Mouse (Mus musculus) embryonic facial prominence, embryonic 11.5 days (tissue): ENCODE data around the gene Lin28b. TPM values are rescaled to one million over a fixed set of nuclear protein-coding genes. Genes with fewer than 3 reads are reported as not detected.

ENCODE experiments used
- ATAC-seq: fragments of 200-750 bp; cut with Nextera tagmentation; replicated peaks from 2 replicates; pipeline ENCODE4 v1.8.0; 2017; ENCODE audit warnings: low read depth; ENCODE audit not compliant: insufficient number of reproducible peaks, low FRiP score, low TSS enrichment
- DNase-seq: peaks from one replicate; pipeline ENCODE4 v3.0.0-alpha.2; 2015; ENCODE audit warnings: low spot score
- H3K27ac ChIP-seq: fragments of 300-500 bp; sonication (generic); replicated peaks from 2 replicates; pipeline ENCODE4 v1.5.1; 2014; ENCODE audit warnings: mild to moderate bottlenecking, low read depth, low read length, control low read depth
- H3K27me3 ChIP-seq: fragments of 300-500 bp; sonication (generic); 2 replicates; pipeline ENCODE4 v1.6.1; 2014; ENCODE audit warnings: mild to moderate bottlenecking, low read length, moderate library complexity, mixed read lengths; ENCODE audit not compliant: control insufficient read depth, insufficient read depth
- H3K36me3 ChIP-seq: fragments of 300-500 bp; sonication (generic); replicated peaks from 2 replicates; pipeline ENCODE4 v1.6.1; 2014; ENCODE audit warnings: low read depth, mild to moderate bottlenecking, low read length, moderate library complexity, mixed read lengths; ENCODE audit not compliant: control insufficient read depth, insufficient read depth
- H3K4me1 ChIP-seq: fragments of 300-500 bp; sonication (generic); 2 replicates; pipeline ENCODE4 v1.6.1; 2014; ENCODE audit warnings: low read length, mixed read lengths; ENCODE audit not compliant: control insufficient read depth, insufficient read depth
- H3K4me2 ChIP-seq: fragments of 300-500 bp; sonication (generic); 2 replicates; pipeline ENCODE4 v1.6.1; 2014; ENCODE audit warnings: low read depth, mild to moderate bottlenecking, control low read depth, low read length, moderate library complexity
- H3K4me3 ChIP-seq: fragments of 300-500 bp; sonication (generic); 2 replicates; pipeline ENCODE4 v1.5.1; 2014; ENCODE audit warnings: low read depth, low read length, control low read depth
- H3K9ac ChIP-seq: fragments of 300-500 bp; sonication (generic); replicated peaks from 2 replicates; pipeline ENCODE4 v1.6.1; 2014; ENCODE audit warnings: mild to moderate bottlenecking, control low read depth, low read length
- H3K9me3 ChIP-seq: fragments of 300-500 bp; sonication (generic); replicated peaks from 2 replicates; pipeline ENCODE4 v1.6.1; 2016; ENCODE audit warnings: mild to moderate bottlenecking, low read length, inconsistent platforms, mixed read lengths; ENCODE audit not compliant: control insufficient read depth
- WGBS: fragments of 180-500 bp; shearing (Covaris S2); extraction: QIAGEN DNeasy Blood & Tissue Kit; methylation state at CpG from one replicate; pipeline ENCODE4 v1.1.7; 2014; 5-methylcytosine and 5-hydroxymethylcytosine counted together
- polyA plus RNA-seq: library from polyadenylated mRNA; unstranded; fragments of >200 nt; fragmentation: Nextera tagmentation; extraction: Ambion mirVana; gene quantifications from 2 replicates; pipeline ENCODE4 v1.2.1, GENCODE M21; 2014

Lin28b gene
- polyA plus RNA-seq: 13.6 and 14.7 TPM in 2 replicates

DNA sequence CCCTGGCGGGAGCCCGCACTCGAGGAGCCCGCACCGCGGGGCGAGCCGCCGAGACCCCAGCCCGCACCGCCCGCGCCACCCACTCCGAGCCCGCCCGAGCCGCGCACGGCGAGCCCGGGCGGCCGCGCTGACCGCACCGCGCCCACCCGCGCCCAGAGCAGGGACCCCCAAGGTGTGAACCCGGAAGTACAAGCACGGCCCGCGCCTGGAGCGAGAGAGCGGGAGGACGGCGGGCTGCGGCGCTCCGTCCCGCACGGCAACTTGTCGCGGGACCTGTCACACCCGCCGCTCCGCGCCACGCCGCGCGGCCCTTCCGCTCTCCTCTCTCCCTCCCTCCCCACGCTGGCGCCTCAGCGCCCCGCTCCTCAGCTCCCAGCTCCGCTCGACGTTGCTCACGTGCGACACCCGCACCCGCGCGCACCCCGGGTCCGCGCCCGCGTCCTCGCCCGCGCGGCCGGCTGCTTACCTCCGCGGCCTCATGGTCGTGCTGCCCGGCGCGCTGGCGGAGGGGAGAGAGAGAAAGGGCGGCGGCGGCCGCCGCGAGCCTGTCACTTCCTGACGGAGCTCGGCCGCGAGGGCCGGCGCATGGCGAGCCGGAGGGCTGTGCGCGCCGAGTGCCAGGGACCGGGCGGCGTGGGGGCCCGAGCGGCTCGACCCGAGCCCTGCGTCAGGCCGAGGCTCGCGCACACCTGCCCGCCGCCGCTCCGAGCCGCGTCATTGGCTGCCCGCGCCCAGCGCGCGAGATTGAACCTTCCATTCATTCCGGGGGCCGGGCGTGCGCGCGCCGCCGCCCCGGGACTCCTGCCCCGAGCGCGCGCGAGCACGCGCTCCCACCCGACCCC lies at the start of gene Lin28b:
Lin28b (minus strand) TSS at position 635 of the 842 bp plus-strand sequence.
- ATAC-seq (peak; percentile 96), DNase-seq (peak; percentile 85)
- no peaks in the 10 kb centered on the region for H3K9me3 ChIP-seq
- no peaks in the 10 kb centered on the region for H3K36me3 ChIP-seq
- peak within 1 kb of the TSS; percentile 98 for H3K4me2 ChIP-seq
- H3K9ac ChIP-seq: peak within 1 kb of the TSS; percentile 63
- no peaks in the 10 kb centered on the region for H3K4me1 ChIP-seq
- WGBS: under 1% methylated on average over 86 of the region's 139 CpGs
- H3K4me3 ChIP-seq: peak within 1 kb of the TSS; percentile 74
- H3K27me3 ChIP-seq: peaks cover 2% of the 10 kb centered on the region; the same call in 1 of the 2 replicates
- peak within 1 kb of the TSS; percentile 52 for H3K27ac ChIP-seq

DNA sequence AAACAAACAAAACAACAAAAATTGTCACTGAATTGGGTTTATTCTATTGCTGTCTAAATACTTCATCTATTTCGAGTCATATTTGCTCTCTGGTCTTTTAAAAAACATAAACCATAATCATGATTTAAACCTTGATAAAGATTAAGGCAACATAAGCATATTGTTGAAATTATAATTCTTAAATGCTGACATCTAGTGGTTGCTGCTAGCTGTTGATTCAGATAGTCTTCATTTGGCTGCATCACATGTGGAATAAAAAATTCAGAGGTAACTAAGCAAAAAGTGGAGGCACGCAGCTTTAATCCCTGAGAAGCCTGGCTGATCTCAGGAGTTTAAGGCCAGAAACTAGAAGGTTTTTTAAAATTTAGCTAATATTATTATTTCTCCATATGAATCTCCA lies 25.6 kb upstream of the Lin28b start:
- Histone ChIP-seq H3K4me3 (no peak overlapping the region), H3K36me3 (no peaks in the 10 kb centered on the region), H3K9ac (no peak overlapping the region), H3K27ac (no peak overlapping the region), H3K4me2 (no peak overlapping the region), H3K27me3 (no peaks in the 10 kb centered on the region), H3K4me1 (no peaks in the 10 kb centered on the region), H3K9me3 (no peaks in the 10 kb centered on the region)
- 58% methylated on average over 2 of the region's 2 CpGs for WGBS
- ATAC-seq: no peak
- peak; percentile 8 for DNase-seq

DNA sequence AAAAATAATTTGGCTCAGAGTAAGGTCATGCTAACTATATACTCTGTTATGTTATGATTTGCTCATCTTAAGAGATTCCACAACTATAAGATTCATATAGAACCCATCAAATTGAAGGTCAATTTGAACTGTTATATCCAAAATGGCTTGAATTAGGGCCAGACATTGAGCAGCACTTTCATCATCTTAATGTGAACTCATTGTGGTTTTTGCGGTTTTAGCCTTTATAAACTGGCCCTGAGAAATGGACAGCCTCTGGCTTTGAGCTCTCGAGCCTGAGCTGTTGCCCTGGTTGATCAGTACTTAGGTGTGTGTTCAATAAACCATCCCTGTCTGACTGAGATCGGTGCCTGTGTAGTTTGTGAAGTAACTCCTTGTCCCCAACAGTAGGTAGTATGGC lies 24.5 kb upstream of the Lin28b start:
- no peak for DNase-seq
- Histone ChIP-seq H3K4me1 (no peaks in the 10 kb centered on the region), H3K9ac (no peak overlapping the region), H3K27ac (no peak overlapping the region), H3K27me3 (no peaks in the 10 kb centered on the region), H3K9me3 (no peaks in the 10 kb centered on the region), H3K36me3 (no peaks in the 10 kb centered on the region), H3K4me3 (no peak overlapping the region), H3K4me2 (no peak overlapping the region)
- no peak for ATAC-seq
- WGBS: 82% methylated on average over 3 of the region's 3 CpGs

DNA sequence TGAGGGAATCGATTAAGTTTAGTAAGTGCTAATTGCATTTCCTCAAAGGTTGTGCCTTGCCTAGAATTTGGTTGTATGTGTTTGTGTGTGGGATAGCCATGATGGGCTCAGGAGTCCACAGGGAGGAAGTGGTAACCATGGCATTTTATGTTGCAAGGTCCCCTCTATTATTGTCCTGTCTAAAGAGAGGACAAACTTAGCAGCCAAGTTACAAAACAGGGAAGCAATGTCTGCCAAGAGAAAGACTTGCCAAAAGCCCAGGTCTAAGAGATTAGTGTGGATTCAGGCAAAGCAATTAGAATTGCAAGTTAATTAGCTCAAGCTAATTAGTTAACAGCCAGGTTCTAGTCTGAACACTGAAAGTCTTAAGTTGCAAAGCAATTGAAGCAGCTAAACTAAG lies 14.1 kb upstream of the Lin28b start:
- ATAC-seq: no peak
- WGBS: 88% methylated on average over 1 of the region's 1 CpGs
- DNase-seq: no peak
- no peak overlapping the region for H3K4me3 ChIP-seq
- H3K36me3 ChIP-seq: no peaks in the 10 kb centered on the region
- H3K27ac ChIP-seq: no peak overlapping the region
- H3K9me3 ChIP-seq: no peaks in the 10 kb centered on the region
- no peak overlapping the region for H3K4me2 ChIP-seq
- H3K27me3 ChIP-seq: no peaks in the 10 kb centered on the region
- H3K9ac ChIP-seq: no peak overlapping the region
- H3K4me1 ChIP-seq: no peaks in the 10 kb centered on the region

DNA sequence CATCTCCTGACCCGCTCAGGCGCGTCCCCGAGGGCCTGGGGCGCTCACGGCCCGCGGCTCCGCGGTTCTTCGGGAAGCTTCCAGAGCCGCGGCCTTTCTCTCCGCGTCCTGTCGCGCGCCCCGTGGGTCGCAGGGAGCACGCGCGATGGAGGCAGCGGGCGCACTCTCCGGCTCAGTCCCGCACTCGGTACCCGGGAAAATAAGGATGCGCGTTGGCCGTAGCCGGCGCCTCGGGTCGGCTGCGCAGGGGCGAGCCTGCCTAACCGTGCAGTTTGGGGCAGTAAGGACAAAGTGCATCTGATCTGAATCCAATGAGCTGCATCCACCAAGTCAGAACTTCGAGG lies 380 bp upstream of the Lin28b start:
- Histone ChIP-seq H3K27me3 (peaks cover 2% of the 10 kb centered on the region; the same call in 1 of the 2 replicates), H3K4me3 (peak overlapping the region; percentile 74), H3K27ac (0 out of 2 replicates have a peak overlapping the region, but pooled peaks have one; percentile 52), H3K4me1 (no peaks in the 10 kb centered on the region), H3K9me3 (no peaks in the 10 kb centered on the region), H3K9ac (peak overlapping the region; percentile 63), H3K4me2 (peak overlapping the region; percentile 98), H3K36me3 (no peaks in the 10 kb centered on the region)
- ATAC-seq (peak; percentile 63), DNase-seq (no peak)
- under 1% methylated on average over 39 of the region's 40 CpGs for WGBS

DNA sequence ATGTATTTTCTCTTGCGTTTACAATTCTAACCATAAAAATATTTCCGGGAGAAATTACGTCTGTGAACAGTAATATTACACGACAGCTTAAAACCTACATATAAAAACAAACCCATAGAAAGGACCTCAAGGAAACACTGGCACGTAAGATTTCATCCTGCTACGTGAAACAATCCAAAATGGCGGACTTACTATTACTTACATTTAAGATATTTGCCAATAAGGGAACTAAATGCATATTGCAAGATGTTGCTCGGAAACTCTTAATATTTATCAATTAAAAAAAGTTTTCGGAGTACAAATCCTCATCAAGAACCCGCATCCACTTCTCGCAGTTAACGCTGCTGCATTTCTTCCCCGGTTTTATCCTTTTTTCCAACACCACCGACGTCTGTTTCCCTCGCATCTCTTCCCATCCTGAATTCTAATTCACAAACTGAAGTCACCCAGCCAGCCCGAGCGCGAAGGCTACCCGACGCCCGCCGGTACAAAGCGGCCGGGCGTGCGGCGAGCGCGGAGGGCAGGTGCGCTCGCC lies 902 bp downstream of the Lin28b start:
- H3K27me3 ChIP-seq: peaks cover 2% of the 10 kb centered on the region; the same call in 1 of the 2 replicates
- H3K9ac ChIP-seq: peak overlapping the region; percentile 63
- DNase-seq (no peak), ATAC-seq (no peak)
- WGBS: under 1% methylated on average over 32 of the region's 32 CpGs
- H3K4me2 ChIP-seq: peak overlapping the region; percentile 98
- H3K27ac ChIP-seq: no peak overlapping the region; the same call in 1 of the 2 replicates
- no peaks in the 10 kb centered on the region for H3K36me3 ChIP-seq
- H3K4me1 ChIP-seq: no peaks in the 10 kb centered on the region
- peak overlapping the region; percentile 74 for H3K4me3 ChIP-seq
- no peaks in the 10 kb centered on the region for H3K9me3 ChIP-seq

DNA sequence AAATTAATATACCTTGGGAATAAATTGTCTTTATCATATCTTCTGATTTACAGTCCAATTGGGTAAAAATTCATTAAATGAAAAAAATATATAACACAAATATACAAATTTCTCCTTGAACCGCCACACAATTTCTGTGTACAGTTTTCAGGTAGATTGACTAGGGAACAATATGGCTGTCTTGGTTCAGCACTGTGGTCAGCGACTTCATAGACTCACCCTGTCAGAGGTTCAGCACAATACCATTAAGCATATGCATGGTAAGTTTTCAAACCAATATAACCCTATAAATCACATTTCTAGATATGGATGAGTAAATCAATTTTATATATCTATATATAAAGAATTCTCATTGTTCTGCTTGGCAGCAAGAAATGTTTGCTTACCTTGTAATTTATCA lies 3.0 kb downstream of the Lin28b start:
- no peaks in the 10 kb centered on the region for H3K36me3 ChIP-seq
- no peak overlapping the region for H3K9ac ChIP-seq
- ATAC-seq: no peak
- peak; percentile 79 for DNase-seq
- no peak overlapping the region for H3K4me3 ChIP-seq
- H3K4me1 ChIP-seq: no peaks in the 10 kb centered on the region
- no peak overlapping the region for H3K27ac ChIP-seq
- H3K9me3 ChIP-seq: no peaks in the 10 kb centered on the region
- peaks cover 2% of the 10 kb centered on the region; the same call in 1 of the 2 replicates for H3K27me3 ChIP-seq
- WGBS: 63% methylated on average over 2 of the region's 2 CpGs
- no peak overlapping the region for H3K4me2 ChIP-seq
